8 mouse cellular contexts compared by ENCODE assay signal in the genomic region with DNA sequence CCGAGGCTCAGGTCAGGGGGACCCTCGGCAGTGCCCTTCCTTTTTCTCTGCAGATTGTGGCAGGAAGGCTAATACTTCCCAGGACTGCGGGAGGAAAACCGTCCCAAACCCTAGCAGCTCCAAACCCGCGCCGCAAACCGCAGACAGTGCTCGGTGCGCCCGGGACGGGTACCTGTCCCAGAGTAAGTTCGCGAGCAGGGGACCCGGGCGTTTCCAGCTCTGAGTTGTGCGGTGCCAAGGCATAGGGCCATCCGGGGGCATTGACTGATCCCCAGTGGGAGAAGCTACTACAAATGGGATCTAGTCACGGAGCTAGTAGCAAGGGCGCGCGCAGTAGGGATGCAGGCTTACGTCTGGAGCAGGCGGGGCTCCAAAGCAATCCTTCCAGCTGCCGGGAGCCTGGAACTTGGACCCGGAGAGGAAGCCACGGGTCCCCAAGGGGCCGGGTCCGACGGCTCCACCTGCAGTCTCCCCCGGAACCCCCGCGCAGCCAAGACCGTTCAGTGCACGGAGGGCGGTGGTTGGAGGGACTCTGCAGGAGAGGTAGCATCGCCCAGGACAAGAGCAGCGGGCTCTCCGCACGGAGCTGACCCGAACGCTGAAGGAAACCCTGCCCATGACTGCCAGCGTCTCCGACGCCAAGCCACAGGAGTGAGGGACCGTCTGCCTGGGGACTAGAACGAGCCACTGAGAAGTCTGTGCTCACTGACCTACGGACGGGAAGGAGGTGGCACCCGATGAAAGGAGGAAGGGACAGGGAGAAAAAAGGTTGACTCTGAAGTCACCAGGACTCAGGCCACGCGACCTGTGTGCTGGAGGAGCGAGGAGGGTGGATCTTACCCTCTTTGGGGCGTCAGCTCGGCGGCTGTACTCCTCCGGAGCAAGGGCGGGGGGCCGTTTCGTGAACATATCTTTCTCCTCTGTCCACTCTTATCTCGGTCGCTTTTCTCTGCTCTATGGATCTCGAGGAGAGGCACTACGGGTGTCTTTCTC. TPM values are rescaled to one million over a fixed set of nuclear protein-coding genes. Genes with fewer than 3 reads are reported as not detected.
DNase-seq lines count a peak whose midpoint lies in the region; ATAC-seq and TF ChIP-seq lines count a peak whose summit lies in the region.

A gene (minus strand): TSS at position 943 of the 993 bp plus-strand sequence.

- no peak within 1 kb of the TSS for H3K27ac ChIP-seq in lung, postnatal 0 days (ENCODE audit: low read length)
- no peak within 1 kb of the TSS for H3K27ac ChIP-seq in forebrain, embryonic 15.5 days (replicated peaks)
- no peak within 1 kb of the TSS for H3K27ac ChIP-seq in hindbrain, postnatal 0 days
- no peak within 1 kb of the TSS for H3K27ac ChIP-seq in midbrain, embryonic 11.5 days (ENCODE audit: low read depth, low read length)

- WGBS in lung, postnatal 0 days, result 1% methylated on average over 63 of the region's 64 CpGs
- 1% methylated on average over 64 of the region's 64 CpGs for WGBS in lung, adult 2 months
- WGBS in forebrain, embryonic 15.5 days, result 1% methylated on average over 64 of the region's 64 CpGs
- WGBS in hindbrain, postnatal 0 days, result 1% methylated on average over 61 of the region's 64 CpGs
- 1% methylated on average over 64 of the region's 64 CpGs for WGBS in midbrain, embryonic 11.5 days

- H3K9ac ChIP-seq in lung, postnatal 0 days (replicated peaks; ENCODE audit: low read depth), result no peak within 1 kb of the TSS
- 0 out of 2 replicates have a peak within 1 kb of the TSS, but pooled peaks have one; percentile 15 for H3K9ac ChIP-seq in forebrain, embryonic 15.5 days (replicated peaks)
- no peak within 1 kb of the TSS for H3K9ac ChIP-seq in hindbrain, postnatal 0 days (replicated peaks; ENCODE audit: low read length)
- no peak within 1 kb of the TSS; the same call in 1 of the 2 replicates for H3K9ac ChIP-seq in midbrain, embryonic 11.5 days (ENCODE audit: low read length)

- no peaks in the 10 kb centered on the region for H3K9me3 ChIP-seq in lung, postnatal 0 days (ENCODE audit: low read length)
- H3K9me3 ChIP-seq in forebrain, embryonic 15.5 days, result no peaks in the 10 kb centered on the region
- no peaks in the 10 kb centered on the region for H3K9me3 ChIP-seq in hindbrain, postnatal 0 days (ENCODE audit: low read length)
- H3K9me3 ChIP-seq in midbrain, embryonic 11.5 days (ENCODE audit: control insufficient read depth, low read length), result no peaks in the 10 kb centered on the region

- H3K36me3 ChIP-seq in lung, postnatal 0 days (ENCODE audit: insufficient read depth, low read length), result no peaks in the 10 kb centered on the region
- H3K36me3 ChIP-seq in forebrain, embryonic 15.5 days, result no peaks in the 10 kb centered on the region
- no peaks in the 10 kb centered on the region for H3K36me3 ChIP-seq in hindbrain, postnatal 0 days (ENCODE audit: insufficient read depth, low read length)
- H3K36me3 ChIP-seq in midbrain, embryonic 11.5 days (ENCODE audit: control insufficient read depth, insufficient read depth, low read length), result no peaks in the 10 kb centered on the region

- DNase-seq in lung, postnatal 0 days (ENCODE audit: low spot score), result peak; percentile 15
- DNase-seq in lung, adult 2 months, result no peak
- peak; percentile 10 for DNase-seq in hindbrain, postnatal 0 days (ENCODE audit: low spot score)
- peak; percentile 93 for DNase-seq in midbrain, embryonic 11.5 days (ENCODE audit: low spot score, missing footprints)
- no peak for DNase-seq in c-Kit-positive CD71-positive TER-119-positive erythroid progenitor cells, embryonic 14.5 days (ENCODE audit: low spot score)
- DNase-seq in right cerebral cortex, adult 2 months (ENCODE audit: low spot score in 2 of 2), result no peak

- TF ChIP-seq EP300 in lung, postnatal 0 days (IDR thresholded peaks at IDR 0.05), result no peak

- TF ChIP-seq CTCF in lung, postnatal 0 days (IDR thresholded peaks at IDR 0.05), result no peak
- TF ChIP-seq CTCF in lung, adult 2 months (IDR thresholded peaks at IDR 0.05; ENCODE audit: insufficient read depth, low read length), result no peak
- TF ChIP-seq CTCF in hindbrain, postnatal 0 days (IDR thresholded peaks at IDR 0.05; ENCODE audit: low read depth), result no peak

- H3K4me1 ChIP-seq in lung, postnatal 0 days (ENCODE audit: insufficient read depth, low read depth, low read length), result peaks cover 7% of the 10 kb centered on the region; the same call in 1 of the 2 replicates
- H3K4me1 ChIP-seq in lung, adult 2 months (ENCODE audit: control insufficient read depth, insufficient read depth, low read length), result no peaks in the 10 kb centered on the region
- peaks cover 13% of the 10 kb centered on the region for H3K4me1 ChIP-seq in forebrain, embryonic 15.5 days
- H3K4me1 ChIP-seq in hindbrain, postnatal 0 days (ENCODE audit: insufficient read depth, low read length), result no peaks in the 10 kb centered on the region
- H3K4me1 ChIP-seq in midbrain, embryonic 11.5 days (ENCODE audit: control insufficient read depth, insufficient read depth, low read length), result peaks cover 12% of the 10 kb centered on the region; the same call in 1 of the 2 replicates

- peak within 1 kb of the TSS; percentile 28 for H3K4me3 ChIP-seq in lung, postnatal 0 days (ENCODE audit: low read depth, low read length)
- H3K4me3 ChIP-seq in lung, adult 2 months (replicated peaks; ENCODE audit: extremely low read depth, low read depth, low read length), result no peak within 1 kb of the TSS
- peak within 1 kb of the TSS; percentile 37 for H3K4me3 ChIP-seq in forebrain, embryonic 15.5 days
- peak within 1 kb of the TSS; percentile 38 for H3K4me3 ChIP-seq in hindbrain, postnatal 0 days (ENCODE audit: low read length)
- H3K4me3 ChIP-seq in midbrain, embryonic 11.5 days (ENCODE audit: low read depth, low read length), result peak within 1 kb of the TSS; percentile 36

- ATAC-seq in lung, postnatal 0 days, result peak; percentile 33; the same call in 1 of the 2 replicates
- peak; percentile 30; the same call in 1 of the 2 replicates for ATAC-seq in forebrain, embryonic 15.5 days (replicated peaks)
- peak; percentile 37 for ATAC-seq in hindbrain, postnatal 0 days
- ATAC-seq in midbrain, embryonic 11.5 days (ENCODE audit: low FRiP score), result peak; percentile 68
- ATAC-seq in monocyte, adult 5-6 weeks (replicated peaks; ENCODE audit: insufficient number of reproducible peaks, low FRiP score, low TSS enrichment, poor library complexity, severe bottlenecking), result no peak

- peaks cover 14% of the 10 kb centered on the region for H3K27me3 ChIP-seq in lung, postnatal 0 days (replicated peaks; ENCODE audit: insufficient read depth, low read length)
- peaks cover 30% of the 10 kb centered on the region for H3K27me3 ChIP-seq in forebrain, embryonic 15.5 days
- H3K27me3 ChIP-seq in hindbrain, postnatal 0 days (ENCODE audit: insufficient read depth, low read length), result peaks cover 19% of the 10 kb centered on the region
- peaks cover 29% of the 10 kb centered on the region for H3K27me3 ChIP-seq in midbrain, embryonic 11.5 days (ENCODE audit: control insufficient read depth, insufficient read depth, low read length)

- no peak for TF ChIP-seq POLR2A in lung, adult 2 months (IDR thresholded peaks at IDR 0.05; ENCODE audit: borderline replicate concordance, extremely low read depth, low read depth, low read length)

- H3K4me2 ChIP-seq in lung, postnatal 0 days (replicated peaks; ENCODE audit: low read depth, low read length), result peak within 1 kb of the TSS; percentile 56
- peak within 1 kb of the TSS; percentile 57 for H3K4me2 ChIP-seq in forebrain, embryonic 15.5 days (replicated peaks)
- H3K4me2 ChIP-seq in hindbrain, postnatal 0 days (ENCODE audit: low read depth, low read length), result peak within 1 kb of the TSS; percentile 58
- H3K4me2 ChIP-seq in midbrain, embryonic 11.5 days, result peak within 1 kb of the TSS; percentile 53

RNA-seq across cellular contexts. Expression of the gene that starts here (rescaled TPM):
- 0.85 and 1.1 TPM in 2 replicates for polyA plus RNA-seq in lung, postnatal 0 days (2015; fragmentation: Nextera tagmentation; extraction: Ambion mirVana)
- 0.61 and 1.2 TPM in 2 replicates for polyA plus RNA-seq in lung, adult 2 months (2012; rRNA removed)
- polyA plus RNA-seq in forebrain, embryonic 15.5 days (2015; fragmentation: Nextera tagmentation; extraction: Ambion mirVana), result 0.08 TPM in 1 of 2 replicates, not detected in the other
- 0.72 and 1.1 TPM in 2 replicates for total RNA-seq in hindbrain, postnatal 0 days (2014; rRNA removed)
- polyA plus RNA-seq in hindbrain, postnatal 0 days (2015; fragmentation: Nextera tagmentation; extraction: Ambion mirVana), result 0.71 and 0.96 TPM in 2 replicates
- polyA plus RNA-seq in midbrain, embryonic 11.5 days (2014; fragmentation: Nextera tagmentation; extraction: Ambion mirVana), result 7.8 and 9.0 TPM in 2 replicates
- total RNA-seq in monocyte, adult 5-6 weeks (2017), result not detected in 3 replicates

Comparison
In these comparisons a context has a peak if more than half of its experiments do, and no peak if none do; other contexts are left out.
1. DNase-seq: peak in lung, postnatal 0 days (single experiment), hindbrain, postnatal 0 days (single experiment) and midbrain, embryonic 11.5 days (single experiment); none in lung, adult 2 months (single experiment), c-Kit-positive CD71-positive TER-119-positive erythroid progenitor cells, embryonic 14.5 days (single experiment) and right cerebral cortex, adult 2 months (0 of 2).
2. Peak in ATAC-seq, H3K4me3 ChIP-seq, H3K9ac ChIP-seq and H3K4me2 ChIP-seq in forebrain, embryonic 15.5 days; RNA of the gene not detected or under 1 TPM.
3. Peak in every context shown above with its lines, with median percentiles within 50 percentile points of each other: H3K4me2 ChIP-seq.